Mouse (Mus musculus): ENCODE data around the gene Ccdc148.

Gene Ccdc148

DNA sequence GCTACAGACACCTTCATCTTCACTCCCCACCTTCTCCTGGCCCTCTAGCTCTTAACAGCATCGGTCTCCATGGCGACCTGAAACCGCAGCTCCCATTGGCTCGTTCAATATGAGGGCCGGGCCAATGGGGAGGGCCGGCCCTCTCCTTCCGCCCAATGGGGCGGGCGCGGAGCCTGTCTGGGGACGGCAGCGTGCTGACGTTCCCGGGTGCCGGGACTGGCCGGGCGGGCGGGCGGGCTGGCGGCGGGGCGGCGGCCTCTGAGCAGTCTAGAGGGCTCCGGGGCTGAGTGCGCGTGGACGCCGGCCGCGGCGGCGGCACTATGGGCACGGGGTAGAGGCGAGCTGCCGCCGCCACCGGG lies at the start of gene Ccdc148, which contains the start of gene Pkp4:
TSS of gene Ccdc148 (minus strand) at position 79 of the 359 bp plus-strand sequence.
TSS of gene Pkp4 (plus strand) at position 246 of the 359 bp plus-strand sequence.
- in situ Hi-C loops (cut with MboI, MseI): loop anchor here (10.0 kb wide), 1 partner anchor 334 kb away; no protein-coding TSS in a partner anchor

DNA sequence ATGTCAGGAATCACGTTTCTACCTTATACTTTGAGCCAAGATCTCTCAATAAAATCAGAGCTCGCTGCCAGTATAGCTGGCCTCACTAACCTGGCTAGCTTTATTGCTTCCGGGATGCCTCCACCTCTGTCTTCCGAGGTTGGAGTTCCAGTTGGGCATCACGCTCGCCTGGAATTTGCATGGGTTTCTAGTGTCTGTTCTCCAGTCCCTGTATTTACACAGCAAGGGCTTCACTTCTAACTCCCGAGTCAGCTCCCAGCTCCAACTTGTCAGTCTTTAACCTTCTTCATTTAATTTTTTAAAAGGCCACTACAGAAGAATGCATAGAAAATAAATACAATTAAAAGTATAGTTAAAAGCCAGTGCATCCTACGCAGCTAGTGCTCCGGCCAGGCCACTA lies 47.8 kb upstream of the Ccdc148 start:
- in situ Hi-C loops (cut with MboI, MseI): no loop called here

DNA sequence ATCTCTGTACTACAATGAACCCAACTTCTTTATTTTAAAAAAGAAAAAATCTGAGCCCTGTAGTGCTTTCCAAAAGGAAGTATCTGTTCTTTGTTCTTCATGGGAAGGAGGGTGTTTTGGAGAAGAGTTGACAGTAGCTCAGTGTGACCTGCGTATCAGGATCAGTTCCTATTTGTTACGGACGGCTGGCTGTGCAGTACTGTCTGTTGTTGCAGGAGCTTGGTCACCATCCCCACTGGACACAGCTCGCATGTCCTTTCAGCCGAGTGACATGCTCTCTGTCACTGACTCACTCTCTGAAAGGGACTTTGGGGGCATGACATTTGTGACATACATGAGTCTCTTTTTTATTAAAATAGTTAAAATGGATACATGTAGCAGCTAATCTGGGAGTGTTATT lies 47.2 kb upstream of the Ccdc148 start:
- in situ Hi-C loops (cut with MboI, MseI): no loop called here

DNA sequence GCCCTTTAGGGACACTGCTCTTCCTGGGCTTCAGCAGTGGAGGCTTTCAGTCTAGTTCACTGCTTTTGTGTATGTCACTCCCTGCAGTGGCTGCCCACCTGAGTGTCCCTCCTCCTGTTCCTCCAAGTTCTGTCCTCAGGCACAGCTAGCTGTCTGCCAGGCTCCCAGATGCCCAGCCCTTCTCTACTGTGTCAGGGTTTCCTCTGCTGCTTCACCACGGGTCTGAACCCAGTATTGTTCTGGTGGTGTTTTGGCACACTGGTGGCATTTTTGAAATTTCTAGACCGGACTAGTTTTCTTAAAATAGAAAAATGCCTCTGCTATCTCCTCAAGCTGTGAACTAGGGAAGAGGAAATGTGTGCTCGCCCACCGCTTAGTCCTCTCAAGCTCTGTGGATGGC lies 46.8 kb upstream of the Ccdc148 start:
- in situ Hi-C loops (cut with MboI, MseI): no loop called here

DNA sequence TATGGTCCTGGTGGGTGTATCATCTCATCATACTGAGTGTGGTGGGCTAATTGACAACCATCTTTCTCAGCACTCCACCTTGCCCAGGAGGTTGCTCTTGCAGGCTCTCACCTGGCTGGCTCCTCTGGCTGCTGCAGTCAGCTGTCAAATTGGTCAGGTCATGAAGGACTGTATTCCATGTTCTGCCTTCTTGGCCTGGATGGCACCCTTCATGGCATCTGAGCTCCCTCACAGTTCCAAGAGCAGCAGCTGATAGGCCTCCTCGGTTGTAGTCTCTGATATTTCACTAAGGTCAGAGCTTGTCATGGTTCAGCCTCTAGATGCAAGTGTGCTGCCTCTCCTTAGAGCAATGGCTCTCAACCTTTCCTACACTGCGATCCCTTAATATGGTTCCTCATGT lies 45.7 kb upstream of the Ccdc148 start:
- in situ Hi-C loops (cut with MboI, MseI): no loop called here

DNA sequence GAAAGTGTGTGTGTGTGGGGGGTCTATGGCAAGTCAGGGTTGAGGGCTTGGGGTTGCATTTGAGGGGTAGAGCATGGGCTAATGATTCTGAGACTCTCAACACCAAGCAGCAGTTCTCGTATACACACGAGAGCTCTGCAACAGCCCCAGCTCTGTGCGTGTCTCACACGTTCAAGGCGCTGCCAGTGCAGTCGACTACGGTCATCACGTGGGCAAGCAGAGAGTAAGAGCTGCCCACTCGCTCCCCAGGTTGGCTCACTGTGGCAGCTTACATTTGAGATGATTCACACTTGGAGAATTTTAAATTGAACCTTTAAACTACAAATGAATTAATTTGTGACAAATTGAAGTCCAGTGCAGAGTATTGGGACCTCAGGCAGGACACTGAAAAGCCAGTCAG lies 44.6 kb upstream of the Ccdc148 start:
- in situ Hi-C loops (cut with MboI, MseI): no loop called here

DNA sequence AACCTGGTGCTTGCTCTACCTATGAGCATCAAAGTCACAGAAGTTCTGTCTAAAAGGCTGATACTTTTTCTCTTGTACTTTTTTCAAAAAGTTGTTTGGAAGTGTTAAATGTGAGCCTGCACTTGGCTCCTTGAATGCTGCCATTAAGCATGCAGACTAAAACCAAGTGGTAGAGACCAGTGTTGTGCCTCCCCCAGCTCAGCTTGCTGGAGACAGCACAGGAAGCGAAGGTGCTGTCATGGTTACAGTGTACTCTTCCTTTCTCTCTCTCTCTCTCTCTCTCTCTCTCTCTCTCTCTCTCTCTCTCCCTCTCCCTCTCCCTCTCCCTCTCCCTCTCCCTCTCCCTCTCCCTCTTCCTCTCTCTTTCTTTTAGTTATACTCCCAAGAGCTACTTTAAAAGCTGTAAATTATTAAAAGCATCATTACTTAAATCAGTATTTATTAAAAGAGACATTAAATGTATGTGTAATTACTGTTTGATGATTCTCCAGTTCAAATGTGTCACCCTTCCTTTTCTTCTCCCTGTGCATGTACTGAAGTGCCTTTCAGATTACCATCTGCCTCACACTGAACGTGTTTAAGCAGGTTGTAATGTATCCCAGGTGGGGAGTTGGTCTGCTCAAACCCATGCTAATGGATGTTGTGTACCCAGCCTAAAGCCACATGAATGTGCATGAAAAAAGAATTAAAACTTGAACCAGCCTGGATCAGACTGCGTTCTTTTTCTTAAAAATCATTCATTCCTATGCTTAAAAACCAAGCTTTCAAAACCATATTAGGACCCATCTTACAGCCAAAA lies 43.3 kb upstream of the Ccdc148 start:
- in situ Hi-C loops (cut with MboI, MseI): no loop called here

DNA sequence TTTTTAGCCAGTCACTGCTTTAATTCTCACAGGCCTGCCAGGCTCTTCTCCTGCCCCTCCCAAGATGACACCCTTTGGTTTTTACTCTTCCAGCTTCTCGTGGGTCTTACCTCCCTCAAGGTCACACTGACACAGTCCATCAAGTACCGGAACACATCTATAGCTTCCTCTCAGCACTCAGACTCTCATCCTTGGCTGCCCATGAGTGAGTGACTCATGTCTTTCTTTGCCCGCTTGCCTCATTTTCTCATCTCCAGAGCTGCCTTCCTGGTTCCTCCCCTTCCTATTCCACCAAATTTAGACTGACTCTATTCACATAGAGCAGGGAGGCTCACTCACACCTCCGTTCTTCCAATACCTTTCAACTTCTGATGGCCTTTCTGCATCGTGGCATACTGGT lies 42.4 kb upstream of the Ccdc148 start:
- in situ Hi-C loops (cut with MboI, MseI): no loop called here

DNA sequence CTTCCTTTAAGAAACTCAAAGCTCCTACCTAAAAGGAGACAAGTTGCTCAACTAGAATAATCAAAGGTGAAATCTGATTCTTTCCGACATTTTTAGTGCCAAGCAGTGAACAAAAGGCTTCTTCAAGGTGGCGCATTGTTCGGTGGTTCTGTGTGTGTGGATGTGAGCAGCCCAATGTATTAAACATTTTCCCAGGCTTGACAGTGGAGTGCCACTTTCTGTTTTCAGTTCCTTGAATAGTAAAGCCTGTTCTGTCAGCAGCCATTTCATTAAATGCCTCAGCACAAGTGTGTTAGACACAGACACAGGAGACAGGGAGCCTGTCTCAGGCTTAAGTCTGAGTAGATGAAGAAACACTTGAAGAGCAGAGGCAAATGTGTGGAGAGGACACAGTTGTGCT lies 40.0 kb upstream of the Ccdc148 start:
- in situ Hi-C loops (cut with MboI, MseI): no loop called here

DNA sequence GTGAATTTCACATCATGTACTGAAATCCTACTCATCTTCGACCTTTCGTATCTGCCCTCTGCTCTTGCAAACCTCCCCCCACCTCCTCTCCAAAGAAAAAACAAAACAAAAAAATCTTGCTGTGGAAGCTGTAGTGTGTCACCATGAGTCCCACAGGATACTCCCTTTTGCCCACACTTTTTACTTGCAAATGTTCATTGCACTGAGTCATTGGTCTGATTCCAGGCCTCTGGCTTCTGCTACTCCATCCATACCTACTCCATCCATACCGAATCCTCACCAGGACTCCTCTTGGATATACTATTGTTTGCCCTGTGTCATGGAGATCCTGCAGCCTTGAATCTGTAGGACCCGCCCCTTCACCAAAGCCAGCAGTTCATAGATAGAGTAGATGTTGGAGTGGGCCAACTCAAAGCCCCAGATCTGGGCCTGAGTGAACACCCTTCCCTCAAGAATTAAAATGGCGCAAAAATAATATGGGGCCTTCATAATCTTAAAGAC lies 39.0 kb upstream of the Ccdc148 start:
- in situ Hi-C loops (cut with MboI, MseI): no loop called here

DNA sequence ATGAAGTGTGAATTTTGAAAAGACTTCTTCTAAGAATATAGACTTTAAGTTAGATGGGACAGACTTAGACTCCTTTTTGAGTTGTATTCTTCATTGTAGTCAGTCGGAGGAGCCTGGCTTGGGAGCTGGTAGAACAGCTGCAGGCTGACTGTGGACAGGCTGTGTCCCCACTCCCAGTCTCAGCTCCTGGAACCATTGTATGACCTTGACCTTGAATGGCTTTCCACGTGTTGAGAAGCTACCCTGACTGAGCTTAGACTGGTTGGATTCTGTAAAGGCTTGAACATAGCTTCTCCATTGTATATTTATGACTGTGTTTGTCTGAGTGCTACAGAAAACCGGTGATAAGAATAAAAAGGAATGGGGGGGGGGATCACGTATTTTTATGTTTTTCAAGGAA lies 36.7 kb upstream of the Ccdc148 start:
- in situ Hi-C loops (cut with MboI, MseI): no loop called here

DNA sequence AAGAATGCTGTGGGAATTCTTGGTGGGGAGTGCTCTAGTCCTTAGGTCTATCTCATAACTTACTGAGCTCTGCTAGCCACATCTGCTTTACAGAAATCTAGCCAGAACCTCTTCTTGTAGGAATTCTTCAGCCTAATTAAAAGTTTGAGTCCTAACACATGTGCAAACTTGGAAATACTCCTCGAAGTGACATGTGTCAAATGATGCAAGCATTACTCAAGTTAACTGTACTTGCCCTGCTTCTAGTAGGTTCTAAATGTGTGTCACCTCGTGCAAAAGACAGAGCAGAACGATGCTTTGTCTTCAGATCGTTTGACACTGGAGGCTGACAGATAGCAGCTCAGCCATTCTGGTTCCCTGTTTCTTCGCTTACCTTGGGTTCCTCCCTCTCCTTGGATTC lies 32.6 kb upstream of the Ccdc148 start:
- in situ Hi-C loops (cut with MboI, MseI): no loop called here

DNA sequence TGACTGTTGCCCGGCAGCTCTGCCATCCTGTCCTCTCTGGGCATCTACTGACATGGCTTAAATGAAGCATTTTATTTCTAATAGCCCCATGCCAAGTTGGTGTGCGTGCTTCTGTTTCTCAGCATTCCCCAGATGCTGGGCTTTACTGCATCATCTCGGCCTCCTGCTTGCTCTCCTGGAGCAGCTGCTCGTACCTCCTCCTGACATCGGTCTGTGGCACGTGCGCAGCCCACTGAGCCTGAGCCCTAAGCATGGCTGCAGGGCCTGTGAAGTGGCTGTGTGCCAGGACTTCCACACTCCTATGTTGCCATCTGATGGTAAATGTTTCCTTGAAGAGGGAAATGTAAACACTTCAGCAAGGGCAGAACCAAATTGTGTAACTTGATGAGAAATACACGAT lies 31.0 kb upstream of the Ccdc148 start:
- in situ Hi-C loops (cut with MboI, MseI): no loop called here

DNA sequence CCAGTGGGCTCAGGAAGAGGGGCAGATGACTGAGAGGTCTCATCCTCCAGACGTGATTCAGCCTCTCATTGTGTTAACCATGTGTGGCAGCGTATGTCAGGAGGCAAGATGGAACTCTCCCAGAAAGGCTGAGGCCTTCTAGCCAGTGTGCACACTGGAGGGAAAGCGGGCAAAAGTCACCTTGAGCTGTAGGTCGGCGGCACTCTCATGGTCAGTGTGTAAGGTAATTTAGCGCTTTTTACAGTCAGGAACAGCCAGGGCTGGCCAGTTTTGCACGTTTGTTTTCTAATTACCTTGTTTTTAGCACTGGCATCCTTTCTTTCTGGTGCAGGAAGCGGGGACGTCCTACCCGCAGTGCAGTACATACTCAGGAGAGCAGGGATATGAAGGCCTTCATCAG lies 29.7 kb upstream of the Ccdc148 start:
- in situ Hi-C loops (cut with MboI, MseI): no loop called here

DNA sequence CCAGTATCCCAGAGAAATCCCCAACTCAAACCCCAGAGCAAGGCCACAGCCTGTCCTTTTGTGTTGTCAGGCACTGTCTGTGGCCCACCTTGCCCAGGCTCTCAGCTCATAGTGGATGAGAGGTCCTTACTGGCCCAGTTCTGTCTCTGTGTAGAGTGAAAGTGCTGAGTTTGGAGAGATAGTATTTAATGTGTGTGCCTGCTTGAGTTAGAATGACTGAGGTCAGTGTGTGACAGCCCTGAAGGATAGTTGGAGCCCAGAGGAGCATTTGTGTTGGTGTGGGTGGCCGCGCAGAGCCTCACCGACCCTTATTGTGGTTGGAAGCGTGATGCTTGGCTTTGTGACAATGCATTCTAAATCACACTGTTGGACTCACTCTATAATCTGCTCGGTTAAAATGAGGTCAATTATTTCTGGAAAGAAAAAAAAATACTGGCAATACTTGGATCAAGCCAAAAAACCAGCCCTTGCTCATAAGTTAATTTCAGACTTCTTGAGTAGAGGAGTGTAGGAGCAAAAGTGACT lies 29.2 kb upstream of the Ccdc148 start:
- in situ Hi-C loops (cut with MboI, MseI): no loop called here

DNA sequence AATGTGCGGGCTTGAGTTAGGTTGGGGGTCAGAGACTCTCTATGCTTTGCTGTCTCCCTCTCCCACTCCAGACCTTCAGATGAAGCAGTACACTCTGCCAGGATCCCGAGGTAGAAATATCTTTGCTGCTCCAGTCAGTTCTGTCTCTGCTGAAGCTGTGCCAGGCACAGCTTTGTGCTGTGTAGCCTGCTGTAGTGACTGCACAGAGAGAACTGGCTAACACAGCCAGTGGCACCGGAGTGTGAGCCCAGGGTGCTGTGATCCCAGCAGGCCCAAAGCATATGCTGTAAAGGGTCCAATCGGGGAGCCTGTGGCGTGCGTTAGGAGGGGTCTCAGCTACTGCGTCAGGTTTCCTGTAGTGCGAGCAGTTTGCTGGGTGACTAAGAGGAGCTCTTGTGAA lies 27.8 kb upstream of the Ccdc148 start:
- in situ Hi-C loops (cut with MboI, MseI): no loop called here

DNA sequence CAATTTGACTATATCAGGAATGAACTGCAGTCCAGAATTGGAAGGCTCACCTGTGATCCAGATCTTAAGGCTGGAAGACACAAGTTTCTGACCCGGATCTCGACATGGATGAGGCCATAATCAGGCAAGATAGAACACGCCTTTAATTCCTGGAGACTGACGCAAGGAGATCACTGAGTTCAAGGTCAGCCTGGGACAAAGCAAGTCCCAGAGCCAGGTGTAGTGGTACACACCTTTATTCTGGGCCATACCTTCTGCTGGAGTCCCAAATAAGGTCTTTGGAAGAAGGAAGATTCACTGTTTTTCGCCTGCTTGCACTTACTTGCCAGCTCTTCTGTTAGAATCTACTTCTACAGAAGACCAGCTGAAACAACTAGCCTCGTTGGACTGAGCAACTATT lies 26.5 kb upstream of the Ccdc148 start:
- in situ Hi-C loops (cut with MboI, MseI): no loop called here

DNA sequence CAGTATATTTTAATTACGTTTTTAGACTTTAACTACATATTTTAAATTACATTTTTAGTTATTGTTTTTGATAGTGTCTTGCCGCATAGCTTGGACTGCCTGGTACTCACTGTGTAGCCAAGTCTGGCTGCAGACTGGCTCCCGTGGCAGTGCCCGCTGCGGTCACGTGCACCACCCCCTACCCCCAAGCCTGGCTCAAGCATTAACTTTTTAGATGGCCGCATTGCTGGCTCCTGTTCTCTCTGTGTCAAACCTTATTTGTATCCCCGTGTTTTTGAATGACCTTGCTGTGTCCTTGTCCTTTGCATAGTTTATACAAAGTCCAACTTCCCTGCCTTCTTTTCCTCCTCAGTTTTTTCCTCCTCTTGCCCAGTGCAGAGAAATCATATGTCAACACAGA lies 25.6 kb upstream of the Ccdc148 start:
- in situ Hi-C loops (cut with MboI, MseI): no loop called here

DNA sequence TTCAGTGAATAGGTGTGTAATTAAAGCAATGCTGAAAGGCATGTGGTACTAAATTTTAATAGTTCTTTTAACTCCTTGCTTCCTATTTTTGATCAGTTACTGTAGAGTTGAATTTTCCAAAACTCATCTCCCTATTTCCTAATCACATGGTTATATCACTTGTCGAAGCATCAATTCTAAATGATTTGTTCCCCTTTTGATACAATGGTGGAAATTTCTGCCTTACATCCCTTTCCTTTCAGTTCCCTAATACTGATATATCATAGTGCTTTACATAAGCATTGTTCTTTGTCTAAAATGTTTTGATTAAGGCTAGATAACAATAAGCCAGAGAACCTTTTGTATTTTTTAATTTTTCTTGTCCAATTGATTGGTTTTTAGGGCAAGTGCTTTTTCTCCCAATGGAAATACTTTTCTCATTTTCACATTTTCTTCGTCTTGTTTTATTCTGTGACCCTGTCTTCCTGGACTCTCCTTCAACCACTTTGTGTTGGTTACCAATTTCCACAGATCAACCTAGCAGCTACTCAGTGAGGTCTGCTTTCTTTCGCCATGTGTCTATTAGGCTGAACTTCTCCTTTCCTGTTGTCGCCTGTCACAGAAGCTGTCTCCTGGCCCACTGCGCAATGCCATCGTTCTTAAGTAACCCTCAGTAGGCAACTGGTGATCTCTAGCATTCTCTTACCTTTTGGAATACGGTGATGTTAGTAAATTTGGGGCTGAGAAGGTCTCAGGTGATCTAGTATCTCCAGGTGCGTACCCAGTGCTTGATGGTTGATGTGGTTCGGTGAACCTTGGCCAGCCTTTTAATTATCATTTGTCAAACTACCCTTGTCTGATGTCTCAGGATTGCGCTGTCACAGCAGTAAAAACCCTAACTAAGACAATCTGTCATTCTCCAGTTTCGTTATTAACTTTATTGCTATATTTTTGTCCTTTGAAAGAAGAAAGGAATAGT lies 23.9 kb upstream of the Ccdc148 start:
- in situ Hi-C loops (cut with MboI, MseI): no loop called here

DNA sequence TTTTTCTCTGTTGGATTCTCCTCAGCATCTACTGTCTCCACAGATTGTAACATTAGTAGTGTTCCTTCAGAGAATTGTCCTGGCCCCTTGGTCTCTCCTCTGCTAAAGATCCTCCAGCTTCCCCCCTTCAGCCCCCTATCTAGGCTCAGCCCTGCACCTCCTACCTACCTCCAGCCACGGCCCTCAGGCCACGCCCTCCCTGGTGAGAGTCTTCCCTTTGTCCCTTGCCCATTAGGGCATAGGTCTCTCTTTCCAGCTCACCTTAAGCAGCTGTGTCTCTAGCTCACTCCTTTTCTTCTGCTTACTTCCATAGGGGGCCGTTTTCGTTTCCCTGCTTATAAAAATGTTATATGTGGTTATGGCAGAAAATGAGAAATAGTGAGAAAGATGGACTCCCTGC lies 23.1 kb upstream of the Ccdc148 start:
- in situ Hi-C loops (cut with MboI, MseI): no loop called here

DNA sequence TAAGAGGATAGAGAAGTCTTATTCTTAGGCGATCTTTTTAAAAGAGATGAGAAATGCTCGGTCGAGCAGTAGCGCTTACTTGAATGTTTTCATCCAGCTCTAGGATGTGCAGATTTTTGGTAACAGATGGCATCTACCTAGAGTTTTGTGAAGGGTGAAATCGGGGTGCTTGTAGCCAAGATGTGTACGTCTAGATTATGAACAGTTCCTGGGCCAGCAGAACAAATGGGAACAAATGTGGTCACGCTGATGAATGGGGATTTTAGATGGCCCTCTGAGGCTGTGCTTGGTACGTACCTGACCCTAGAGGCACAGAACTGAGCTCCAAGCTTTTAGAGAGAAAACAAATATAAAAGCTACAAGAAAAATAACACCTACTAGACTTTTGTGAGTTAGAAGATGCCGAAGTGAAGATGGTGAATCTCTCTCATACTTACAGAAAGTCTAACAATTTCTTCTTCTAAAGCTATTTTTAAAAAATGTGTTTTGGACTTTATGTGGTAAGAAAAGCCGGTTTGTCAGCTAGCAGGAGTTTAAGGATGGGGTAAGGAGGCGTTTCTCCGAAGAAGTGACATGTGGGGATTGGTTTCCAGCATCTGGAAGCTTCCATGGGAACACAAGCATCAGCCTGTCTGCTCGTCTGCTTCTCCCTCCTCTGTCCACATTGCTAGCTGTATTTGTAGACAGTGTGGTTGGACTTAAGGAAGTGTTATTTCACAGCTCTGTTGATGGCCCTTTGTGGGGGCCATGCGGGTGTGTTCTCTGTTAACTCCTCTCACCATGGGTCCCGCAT lies 21.0 kb upstream of the Ccdc148 start:
- in situ Hi-C loops (cut with MboI, MseI): no loop called here

DNA sequence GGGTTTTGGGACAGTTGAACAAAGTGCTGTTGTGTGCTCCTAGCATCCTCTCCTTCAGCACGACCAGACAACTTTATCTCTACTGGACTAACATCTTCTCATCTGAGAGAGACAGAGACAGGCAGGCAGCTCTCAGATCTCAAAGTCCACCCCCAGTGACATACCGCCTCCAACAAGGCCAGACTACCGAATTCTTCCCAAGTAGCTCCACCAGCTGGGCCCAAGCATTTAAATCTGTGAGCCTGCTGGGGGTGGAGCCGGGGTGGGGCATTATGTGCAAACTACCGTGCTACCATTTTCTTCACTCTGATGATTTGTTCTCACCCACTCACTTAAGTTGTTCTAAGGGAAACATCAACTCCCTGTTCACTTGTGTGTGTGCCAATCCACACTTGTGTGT lies 19.0 kb upstream of the Ccdc148 start:
- in situ Hi-C loops (cut with MboI, MseI): no loop called here

All from regulatory T cell (primary cell).